Comparison of ENCODE assay signal across 25 mouse cellular contexts in the genomic region with DNA sequence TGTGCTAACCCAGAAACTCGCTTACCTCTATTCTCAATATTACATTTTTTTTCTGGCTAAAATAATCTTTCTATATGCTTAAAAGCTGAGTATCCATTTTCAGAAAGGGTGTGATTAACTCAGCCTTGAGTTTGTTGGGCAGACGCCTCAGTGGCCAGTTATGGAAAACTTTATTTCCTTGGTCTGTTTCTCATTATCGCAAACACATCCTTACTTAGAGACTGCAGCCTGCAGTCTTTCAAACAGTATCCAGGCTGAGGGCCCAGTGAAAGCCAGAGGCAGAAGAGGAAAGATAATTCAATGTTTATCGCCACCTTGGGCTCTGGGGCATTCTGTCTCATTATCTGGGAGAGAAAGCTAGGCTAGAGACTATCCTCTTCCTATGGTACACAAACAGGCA.
DNase-seq lines count a peak whose midpoint lies in the region; ATAC-seq and TF ChIP-seq lines count a peak whose summit lies in the region.
"Had no signal": no experiment of that assay in that cellular context is flagged by ENCODE, and none has a peak within 500 bp of the region (broad histone marks: within the 10 kb centered on the region; RNA-seq: fewer than 3 reads in every experiment).

No protein-coding gene starts in this region.

- no peak for TF ChIP-seq POLR2A in embryonic fibroblast, embryonic 13.5 days (IDR thresholded peaks at IDR 0.05; ENCODE audit: low read depth, low read length)

- H3K9me3 ChIP-seq in limb, embryonic 13.5 days = no peaks in the 10 kb centered on the region
- H3K9me3 ChIP-seq in forebrain, embryonic 15.5 days = no peaks in the 10 kb centered on the region
- no peaks in the 10 kb centered on the region for H3K9me3 ChIP-seq in forebrain, embryonic 14.5 days (replicated peaks; ENCODE audit: control insufficient read depth, low read length)
- H3K9me3 ChIP-seq: forebrain, embryonic 13.5 days; heart, embryonic 10.5 days; neural tube, embryonic 15.5 days had no signal

- WGBS in limb, embryonic 13.5 days = 35% methylated on average over 4 of the region's 4 CpGs
- WGBS in forebrain, embryonic 15.5 days = 88% methylated on average over 4 of the region's 4 CpGs
- 89% methylated on average over 4 of the region's 4 CpGs for WGBS in forebrain, embryonic 14.5 days

- DNase-seq in embryo, embryonic 10 days (ENCODE audit: low spot score) = peak; percentile 17
- no peak for DNase-seq in embryo, embryonic 9.5 days (ENCODE audit: extremely low spot score)
- DNase-seq in NIH3T3 (ENCODE audit: low read depth) = peak; percentile 73
- no peak for DNase-seq in forebrain, embryonic 14.5 days (ENCODE audit: low spot score)
- DNase-seq: adrenal gland, postnatal 36 days; cerebellum, adult 9-10 months; gastrocnemius, postnatal 36 days; kidney, adult 9 months; kidney, postnatal 14 days; layer of hippocampus, postnatal 36 days; lung, postnatal 4 days had no signal

- H3K4me1 ChIP-seq in embryonic fibroblast, embryonic 13.5 days (ENCODE audit: control insufficient read depth, insufficient read depth, low read length) = peaks cover 7% of the 10 kb centered on the region
- peaks cover 17% of the 10 kb centered on the region for H3K4me1 ChIP-seq in limb, embryonic 13.5 days
- no peaks in the 10 kb centered on the region for H3K4me1 ChIP-seq in forebrain, embryonic 15.5 days
- no peaks in the 10 kb centered on the region for H3K4me1 ChIP-seq in forebrain, embryonic 14.5 days (ENCODE audit: control insufficient read depth, insufficient read depth, low read length)
- H3K4me1 ChIP-seq: forebrain, embryonic 13.5 days; heart, embryonic 10.5 days; neural tube, embryonic 15.5 days had no signal

- ATAC-seq in limb, embryonic 13.5 days (ENCODE audit: low FRiP score, low read depth) = peak; percentile 37; the same call in 1 of the 2 replicates
- no peak for ATAC-seq in forebrain, embryonic 15.5 days (replicated peaks)
- ATAC-seq in forebrain, embryonic 14.5 days = no peak
- ATAC-seq in frontal cortex, adult (ENCODE audit: low TSS enrichment) = no peak
- ATAC-seq: CD4-positive, CD25-positive, alpha-beta regulatory T cell, adult 4 months; forebrain, embryonic 13.5 days; hindbrain, embryonic 16.5 days; intestine, embryonic 16.5 days; midbrain, embryonic 16.5 days; Patski had no signal

- no peaks in the 10 kb centered on the region for H3K27me3 ChIP-seq in limb, embryonic 13.5 days
- no peaks in the 10 kb centered on the region for H3K27me3 ChIP-seq in forebrain, embryonic 15.5 days
- no peaks in the 10 kb centered on the region for H3K27me3 ChIP-seq in forebrain, embryonic 14.5 days (replicated peaks; ENCODE audit: control insufficient read depth, insufficient read depth, low read length)
- H3K27me3 ChIP-seq: forebrain, embryonic 13.5 days; neural tube, embryonic 15.5 days; Patski had no signal

- no peak for TF ChIP-seq CTCF in embryonic fibroblast, embryonic 13.5 days (IDR thresholded peaks at IDR 0.05; ENCODE audit: borderline replicate concordance, insufficient read depth, low read length)

- no peaks in the 10 kb centered on the region for H3K36me3 ChIP-seq in limb, embryonic 13.5 days
- no peaks in the 10 kb centered on the region for H3K36me3 ChIP-seq in forebrain, embryonic 15.5 days
- no peaks in the 10 kb centered on the region for H3K36me3 ChIP-seq in forebrain, embryonic 14.5 days (ENCODE audit: control insufficient read depth, insufficient read depth, low read length)
- H3K36me3 ChIP-seq: heart, embryonic 10.5 days; neural tube, embryonic 15.5 days had no signal

- H3K4me2 ChIP-seq in limb, embryonic 13.5 days (replicated peaks) = no peak overlapping the region
- H3K4me2 ChIP-seq in forebrain, embryonic 15.5 days (replicated peaks) = no peak overlapping the region
- H3K4me2 ChIP-seq in forebrain, embryonic 14.5 days (ENCODE audit: low read length) = no peak overlapping the region
- H3K4me2 ChIP-seq: forebrain, embryonic 13.5 days; neural tube, embryonic 15.5 days had no signal

- H3K9ac ChIP-seq in limb, embryonic 13.5 days = no peak overlapping the region
- H3K9ac ChIP-seq in forebrain, embryonic 15.5 days (replicated peaks) = no peak overlapping the region
- no peak overlapping the region for H3K9ac ChIP-seq in forebrain, embryonic 14.5 days (ENCODE audit: low read length)
- H3K9ac ChIP-seq: forebrain, embryonic 13.5 days; neural tube, embryonic 15.5 days had no signal

- no peak overlapping the region for H3K4me3 ChIP-seq in embryonic fibroblast, embryonic 13.5 days (ENCODE audit: insufficient read depth, low read length)
- H3K4me3 ChIP-seq in limb, embryonic 13.5 days = no peak overlapping the region
- H3K4me3 ChIP-seq in forebrain, embryonic 15.5 days = no peak overlapping the region
- no peak overlapping the region for H3K4me3 ChIP-seq in forebrain, embryonic 14.5 days (ENCODE audit: low read depth, low read length)
- H3K4me3 ChIP-seq: erythroblast, embryonic 14.5 days; forebrain, embryonic 13.5 days; heart, embryonic 10.5 days; layer of hippocampus, adult 2 months; neural tube, embryonic 15.5 days had no signal

- peak overlapping the region; percentile 78; the same call in 1 of the 2 replicates for H3K27ac ChIP-seq in embryonic fibroblast, embryonic 13.5 days (ENCODE audit: insufficient read depth, low read length)
- H3K27ac ChIP-seq in limb, embryonic 13.5 days = no peak overlapping the region
- no peak overlapping the region for H3K27ac ChIP-seq in forebrain, embryonic 15.5 days (replicated peaks)
- no peak overlapping the region for H3K27ac ChIP-seq in forebrain, embryonic 14.5 days (ENCODE audit: low read depth, low read length)
- H3K27ac ChIP-seq: forebrain, embryonic 13.5 days; heart, embryonic 10.5 days; layer of hippocampus, adult 2 months; neural tube, embryonic 15.5 days had no signal

Comparison
In these comparisons a context has a peak if more than half of its experiments do, and no peak if none do; other contexts are left out.
1. DNase-seq: peak in embryo, embryonic 10 days (single experiment) and NIH3T3 (single experiment); none in embryo, embryonic 9.5 days (single experiment) and forebrain, embryonic 14.5 days (single experiment).